Mouse (Mus musculus): Measurements from ENCODE around the gene Simc1. TPM values are rescaled to one million over a fixed set of nuclear protein-coding genes. Genes with fewer than 3 reads are reported as not detected.

Simc1 gene
- 10 to 100 TPM; 30.9 to 33.8 TPM for total RNA-seq (2023)

DNA sequence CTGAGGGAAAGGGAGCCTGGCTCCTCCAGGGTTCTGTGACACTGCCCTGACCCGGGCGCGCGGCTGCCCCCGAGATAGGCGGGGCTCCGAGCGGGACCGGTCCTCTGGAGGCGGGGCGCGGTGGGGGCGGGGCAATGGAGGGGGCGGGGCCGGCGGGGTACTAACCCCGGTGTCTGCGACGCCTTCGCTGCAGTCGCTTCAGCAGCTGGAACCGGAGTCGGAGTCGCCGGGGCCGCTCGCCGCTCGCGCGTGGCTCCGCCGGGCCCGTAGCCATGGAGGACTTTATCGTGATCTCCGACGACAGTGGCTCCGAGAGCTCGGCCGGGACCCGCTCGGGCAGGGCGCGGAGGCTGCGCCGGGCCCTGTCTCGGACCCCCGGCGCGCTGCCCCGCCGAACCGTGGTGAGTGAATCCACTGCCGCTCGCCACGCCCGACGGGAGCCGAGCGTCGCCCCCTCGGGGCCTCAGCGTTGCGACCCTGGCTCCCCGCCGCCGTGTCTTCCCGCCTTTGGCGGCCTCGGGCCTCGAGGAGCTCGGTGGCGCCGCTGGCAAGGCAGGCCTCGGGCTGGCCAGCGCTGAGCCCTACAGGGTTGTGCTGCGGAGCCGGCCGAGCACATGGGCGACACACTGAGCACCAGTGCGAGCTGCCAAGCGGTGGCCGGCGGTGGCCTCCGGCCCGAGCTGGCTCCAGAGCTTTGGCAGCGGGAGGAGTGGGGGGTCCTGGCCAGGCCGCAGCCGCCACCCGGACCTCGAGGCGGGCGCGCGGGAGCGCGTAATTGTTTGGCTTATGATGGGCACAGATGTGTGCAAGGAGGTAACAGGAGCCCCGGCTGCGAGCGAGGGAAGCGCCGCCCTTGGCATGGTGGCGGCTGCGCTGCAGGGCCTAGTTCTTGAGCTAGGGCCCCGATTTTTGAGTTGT is at the start of gene Simc1:
Gene Simc1, plus strand, starts transcription at position 176 of the 918 bp plus-strand sequence.

DNA sequence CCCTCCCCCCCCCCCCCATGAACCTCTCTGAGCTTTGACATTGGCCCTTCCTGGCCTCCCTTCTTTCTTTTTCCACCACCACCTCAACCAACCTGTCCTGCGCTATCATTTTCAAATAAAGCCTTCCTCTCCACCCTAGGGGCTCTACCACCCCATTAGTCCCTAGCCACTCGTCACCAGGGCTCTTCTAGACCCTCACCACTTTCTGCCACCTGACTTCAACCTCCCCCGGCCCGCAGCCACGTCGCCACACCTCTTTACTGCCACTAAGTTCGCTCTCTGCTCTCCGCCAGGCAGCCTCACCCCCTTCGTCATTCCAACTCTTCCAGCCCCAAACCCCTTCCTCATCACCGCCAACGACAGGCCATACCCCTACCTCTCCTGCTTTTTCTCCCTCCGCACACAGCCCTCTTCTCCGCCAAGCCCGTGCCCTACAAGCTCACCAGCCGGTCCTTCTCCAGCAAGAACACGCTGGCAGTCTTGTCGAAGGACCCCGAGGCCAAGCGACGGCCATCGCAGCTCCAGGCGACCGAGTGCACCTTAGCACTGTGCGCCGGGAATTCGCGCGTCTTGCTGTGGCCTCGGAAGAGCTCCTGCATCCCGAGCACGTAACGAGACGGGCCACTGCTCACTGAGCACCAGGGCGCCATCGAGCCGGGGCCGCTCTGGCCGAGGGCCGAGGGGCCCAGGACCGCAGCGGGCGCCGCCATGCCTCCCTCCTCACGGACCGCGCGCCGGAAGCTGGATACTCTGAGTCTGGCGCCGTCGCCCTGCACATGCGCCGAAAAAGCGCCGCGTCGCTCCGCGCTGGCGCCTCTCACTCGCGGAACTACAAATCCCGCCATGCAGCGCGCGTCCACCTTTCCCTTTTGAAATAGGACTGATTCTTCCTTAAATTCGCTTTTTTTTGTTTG is 35.2 kb upstream of the Simc1 start, which contains the start of gene Thoc3:
Gene Thoc3, minus strand, starts transcription at position 752 of the 914 bp plus-strand sequence.

DNA sequence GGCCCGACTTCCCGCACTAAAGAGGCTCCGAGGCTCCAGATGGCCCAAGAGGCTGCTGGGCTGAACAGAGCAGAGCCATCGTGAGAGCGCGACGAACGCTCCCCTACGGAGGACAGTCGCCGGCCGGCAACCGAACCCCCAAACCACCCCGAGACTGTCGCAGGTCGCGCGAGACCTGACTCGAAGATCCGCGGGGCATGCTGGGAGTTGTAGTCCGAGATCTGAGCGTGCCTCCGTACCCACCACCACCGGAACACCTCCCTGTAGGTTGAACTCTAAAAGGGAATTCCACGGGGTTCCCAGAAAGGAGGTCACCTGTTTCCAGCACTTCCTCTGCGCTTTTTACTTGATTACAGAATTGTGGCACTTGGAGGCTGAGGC is 61.6 kb downstream of the Simc1 start, which contains the start of gene 4833439L19Rik:
Gene 4833439L19Rik, minus strand, starts transcription at position 235 of the 381 bp plus-strand sequence.

DNA sequence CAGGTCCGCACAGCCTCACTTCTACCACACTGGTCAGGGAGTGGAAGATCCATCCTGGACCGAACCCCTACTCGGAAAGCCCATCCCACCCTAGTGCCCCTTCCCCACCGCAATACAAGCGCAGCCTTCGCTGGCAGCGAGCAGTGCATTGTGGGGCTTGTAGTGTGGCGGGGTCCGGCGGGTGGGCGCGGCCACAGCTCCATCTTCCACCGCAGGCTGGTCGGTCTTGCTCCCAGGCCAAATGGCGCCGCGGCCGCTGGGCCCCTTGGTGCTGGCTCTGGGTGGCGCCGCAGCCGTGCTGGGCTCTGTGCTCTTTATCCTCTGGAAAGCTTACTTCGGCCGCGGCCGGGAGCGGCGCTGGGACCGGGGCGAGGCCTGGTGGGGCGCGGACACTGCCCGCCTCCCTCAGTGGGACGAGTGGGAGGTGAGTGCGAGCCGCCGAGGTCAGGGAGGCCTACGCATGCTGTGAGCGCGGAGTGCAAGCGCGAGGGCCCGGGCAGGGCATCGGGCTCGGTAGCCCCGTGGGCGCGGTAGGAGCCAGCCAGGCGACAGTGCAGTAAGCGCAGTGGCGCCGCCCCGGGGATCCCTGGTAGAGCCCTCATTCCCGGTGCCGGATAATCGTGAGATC is 71.4 kb downstream of the Simc1 start, which contains the start of gene Arl10:
Gene Arl10, plus strand, starts transcription at position 162 of the 628 bp plus-strand sequence.

GRCm38 (mm10) chr13:54589996-54590951 is 86.7 kb downstream of the Simc1 start, which contains the start of the genes Nop16 and Higd2a:
Gene Nop16, minus strand, starts transcription at chr13:54590090.
Gene Higd2a, plus strand, starts transcription at chr13:54590207.

Other genes with a start within 250 kb of the Simc1 start
- under 1 TPM; 0.17 to 0.47 TPM for gene Cplx2, start 132.4 kb upstream of the Simc1 start, total RNA-seq (2023)
- gene Thoc3, start 34.9 kb upstream of the Simc1 start, total RNA-seq (2023) = 10 to 100 TPM; 34.0 to 35.1 TPM
- 10 to 100 TPM; 37.7 to 46.2 TPM for gene 4833439L19Rik, start 61.7 kb downstream of the Simc1 start, total RNA-seq (2023)
- gene Arl10, start 71.2 kb downstream of the Simc1 start, total RNA-seq (2023) = 1 to 10 TPM; 1.9 to 3.9 TPM
- 10 to 100 TPM; 16.2 to 25.1 TPM for gene Nop16, start 86.3 kb downstream of the Simc1 start, total RNA-seq (2023)
- 10 to 100 TPM; 84.3 to 84.7 TPM for gene Higd2a, start 86.4 kb downstream of the Simc1 start, total RNA-seq (2023)
- 10 to 100 TPM; 35.8 to 40.6 TPM for gene Cltb, start 107.6 kb downstream of the Simc1 start, total RNA-seq (2023)
- gene Faf2, start 118.0 kb downstream of the Simc1 start, total RNA-seq (2023) = 10 to 100 TPM; 49.8 to 67.3 TPM
- gene Rnf44, start 190.1 kb downstream of the Simc1 start, total RNA-seq (2023) = 100 to 1,000 TPM; 223 to 234 TPM
- not detected for gene Cdhr2, start 197.7 kb downstream of the Simc1 start, total RNA-seq (2023)
- not detected for gene Gprin1, start 246.1 kb downstream of the Simc1 start, total RNA-seq (2023)

All from T-cell, adult 66 days (primary cell).